Mouse (Mus musculus) inflammation-experienced regulatory T-cells, adult 6 months (primary cell): Measurements from ENCODE around the gene Rasgef1b. TPM values are rescaled to one million over a fixed set of nuclear protein-coding genes. Genes with fewer than 3 reads are reported as not detected.

Source experiments
- ATAC-seq: one replicate; pipeline ENCODE4 v1.8.0; 2017
- polyA plus RNA-seq, 3 experiments: library from polyadenylated mRNA; unstranded; fragments of 100-300 nt; shearing (Covaris generic); gene quantifications; one replicate each; pipeline ENCODE4 v1.2.1; 2017

Gene Rasgef1b
- polyA plus RNA-seq, 3 experiments from 2014 or later = 1.6 to 3.3 (median 2.5) TPM

- ATAC-seq = no peak
These were observed 187.5 kb downstream of the Rasgef1b start for GRCm38 (mm10) chr5:99541321-99541895.

- ATAC-seq = no peak
These were observed 195.4 kb downstream of the Rasgef1b start for GRCm38 (mm10) chr5:99533416-99533815.

GRCm38 (mm10) chr5:99526797-99527201 is 202.1 kb downstream of the Rasgef1b start:
- no peak for ATAC-seq

- ATAC-seq = no peak
These were observed 203.2 kb downstream of the Rasgef1b start for GRCm38 (mm10) chr5:99525649-99526048.

GRCm38 (mm10) chr5:99522571-99523269 is 206.1 kb downstream of the Rasgef1b start:
- ATAC-seq = no peak

- ATAC-seq = no peak
These were observed 207.5 kb downstream of the Rasgef1b start for GRCm38 (mm10) chr5:99521411-99521810.

- no peak for ATAC-seq
These were observed 209.3 kb downstream of the Rasgef1b start for GRCm38 (mm10) chr5:99519556-99519955.

GRCm38 (mm10) chr5:99519023-99519422 is 209.8 kb downstream of the Rasgef1b start:
- ATAC-seq = no peak

GRCm38 (mm10) chr5:99516207-99516606 is 212.7 kb downstream of the Rasgef1b start:
- no peak for ATAC-seq

- no peak for ATAC-seq
These were observed 213.1 kb downstream of the Rasgef1b start for GRCm38 (mm10) chr5:99515764-99516163.

GRCm38 (mm10) chr5:99513209-99513880 is 215.5 kb downstream of the Rasgef1b start:
- no peak for ATAC-seq

- no peak for ATAC-seq
These were observed 217.8 kb downstream of the Rasgef1b start for GRCm38 (mm10) chr5:99511081-99511480.

- no peak for ATAC-seq
These were observed 222.8 kb downstream of the Rasgef1b start for GRCm38 (mm10) chr5:99506109-99506508.

- no peak for ATAC-seq
These were observed 224.5 kb downstream of the Rasgef1b start for GRCm38 (mm10) chr5:99504349-99504830.

- no peak for ATAC-seq
These were observed 226.2 kb downstream of the Rasgef1b start for GRCm38 (mm10) chr5:99502681-99503080.

GRCm38 (mm10) chr5:99499404-99500089 is 229.3 kb downstream of the Rasgef1b start:
- peak; percentile 35 for ATAC-seq

GRCm38 (mm10) chr5:99497856-99498255 is 231.0 kb downstream of the Rasgef1b start:
- ATAC-seq = no peak

- no peak for ATAC-seq
These were observed 231.7 kb downstream of the Rasgef1b start for GRCm38 (mm10) chr5:99496931-99497782.

- ATAC-seq = no peak
These were observed 232.8 kb downstream of the Rasgef1b start for GRCm38 (mm10) chr5:99496157-99496453.

- ATAC-seq = peak; percentile 89
These were observed 233.3 kb downstream of the Rasgef1b start for GRCm38 (mm10) chr5:99495354-99496156.

GRCm38 (mm10) chr5:99493861-99494260 is 235.0 kb downstream of the Rasgef1b start:
- ATAC-seq = no peak
